Mouse (Mus musculus) midbrain, embryonic 11.5 days (tissue): ENCODE measurements around the gene Adprhl2. TPM values are rescaled to one million over a fixed set of nuclear protein-coding genes. Genes with fewer than 3 reads are reported as not detected.

Source experiments
- ATAC-seq: fragments of 200-750 bp; cut with Nextera tagmentation; 2 replicates; pipeline ENCODE4 v1.8.0; 2017; ENCODE audit warnings: moderate TSS enrichment, moderate library complexity; ENCODE audit not compliant: low FRiP score
- DNase-seq: peaks from one replicate; pipeline ENCODE4 v3.0.0; 2015; ENCODE audit warnings: low spot score; ENCODE audit errors: missing footprints
- H3K27ac ChIP-seq: fragments of 300-500 bp; sonication (generic); 2 replicates; pipeline ENCODE4 v1.5.1; 2014; ENCODE audit warnings: low read depth, low read length
- H3K27me3 ChIP-seq: fragments of 300-500 bp; sonication (generic); 2 replicates; pipeline ENCODE4 v1.6.1; 2014; ENCODE audit warnings: mild to moderate bottlenecking, low read length, moderate library complexity, mixed read lengths; ENCODE audit not compliant: control insufficient read depth, insufficient read depth
- H3K36me3 ChIP-seq: fragments of 300-500 bp; sonication (generic); 2 replicates; pipeline ENCODE4 v1.6.1; 2014; ENCODE audit warnings: mild to moderate bottlenecking, low read length, moderate library complexity, mixed read lengths; ENCODE audit not compliant: control insufficient read depth, insufficient read depth
- H3K4me1 ChIP-seq: fragments of 300-500 bp; sonication (generic); 2 replicates; pipeline ENCODE4 v1.6.1; 2014; ENCODE audit warnings: low read length; ENCODE audit not compliant: control insufficient read depth, insufficient read depth
- H3K4me2 ChIP-seq: fragments of 300-500 bp; sonication (generic); 2 replicates; pipeline ENCODE4 v1.6.1; 2014; ENCODE audit warnings: mild to moderate bottlenecking, moderate library complexity
- H3K4me3 ChIP-seq: fragments of 300-500 bp; sonication (generic); 2 replicates; pipeline ENCODE4 v1.5.1; 2014; ENCODE audit warnings: low read depth, low read length
- H3K9ac ChIP-seq: fragments of 300-500 bp; sonication (generic); 2 replicates; pipeline ENCODE4 v1.6.1; 2014; ENCODE audit warnings: low read length
- H3K9me3 ChIP-seq: fragments of 300-500 bp; sonication (generic); 2 replicates; pipeline ENCODE4 v1.6.1; 2016; ENCODE audit warnings: low read length; ENCODE audit not compliant: control insufficient read depth
- WGBS: fragments of 180-500 bp; shearing (Covaris S2); extraction: QIAGEN DNeasy Blood & Tissue Kit; methylation state at CpG from one replicate; pipeline ENCODE4 v1.1.7; 2014; 5-methylcytosine and 5-hydroxymethylcytosine counted together
- polyA plus RNA-seq: library from polyadenylated mRNA; unstranded; fragments of >200 nt; fragmentation: Nextera tagmentation; extraction: Ambion mirVana; gene quantifications from 2 replicates; pipeline ENCODE4 v1.2.1, GENCODE M21; 2014

The Adprhl2 gene
- polyA plus RNA-seq, 1 experiment from 2014 or later: 45.0 TPM

DNA sequence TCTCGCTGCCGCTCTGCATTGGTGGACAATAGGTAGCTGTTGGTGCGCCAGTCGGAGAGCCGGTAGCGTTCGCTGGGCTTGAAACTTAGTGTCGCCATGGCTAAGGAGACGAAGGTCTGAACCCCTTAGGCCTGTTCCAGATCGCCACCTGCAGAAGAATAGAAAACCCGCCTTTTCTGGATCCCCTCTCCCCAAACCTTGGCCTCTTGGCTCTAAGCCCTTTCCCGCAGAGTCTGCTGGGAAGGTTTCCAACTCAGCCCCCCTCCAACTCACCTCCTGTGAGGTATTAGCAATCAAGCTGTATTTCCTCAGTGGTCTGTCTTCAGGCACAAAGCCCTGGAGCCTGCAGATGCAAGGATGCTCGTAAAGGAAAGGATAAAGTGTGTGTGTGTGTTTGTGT, 3.4 kb upstream of the Adprhl2 start:
- Histone ChIP-seq H3K9ac (no peak overlapping the region), H3K27ac (no peak overlapping the region), H3K4me3 (no peak overlapping the region), H3K27me3 (peaks cover 6% of the 10 kb centered on the region), H3K36me3 (no peaks in the 10 kb centered on the region; the same call in 1 of the 2 replicates), H3K9me3 (no peaks in the 10 kb centered on the region), H3K4me2 (no peak overlapping the region), H3K4me1 (peaks cover 8% of the 10 kb centered on the region)
- ATAC-seq (no peak), DNase-seq (peak; percentile 89)
- WGBS: 18% methylated on average over 13 of the region's 13 CpGs

DNA sequence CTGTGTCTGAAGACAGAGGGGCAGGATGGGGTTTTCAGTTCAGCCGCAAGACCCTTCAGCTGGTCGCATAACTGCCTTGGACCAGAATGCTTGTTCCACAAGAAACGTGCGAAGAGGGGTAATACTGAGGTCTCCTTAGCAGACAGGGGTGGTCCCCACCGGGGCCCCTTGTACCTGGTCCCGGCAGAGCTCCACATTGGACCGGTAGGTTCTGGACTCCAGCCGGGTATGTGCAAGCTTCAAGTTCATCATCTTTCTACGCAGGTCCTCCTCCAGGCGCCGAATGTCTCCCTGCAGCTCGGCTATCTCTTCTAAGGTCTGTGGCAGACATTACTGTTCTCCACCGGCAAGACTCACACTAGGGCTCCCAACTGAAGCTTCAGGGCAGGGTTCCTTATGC, 1.1 kb upstream of the Adprhl2 start:
- Histone ChIP-seq H3K27ac (no peak overlapping the region), H3K4me1 (peaks cover 8% of the 10 kb centered on the region), H3K9me3 (no peaks in the 10 kb centered on the region), H3K4me3 (no peak overlapping the region), H3K9ac (no peak overlapping the region), H3K4me2 (no peak overlapping the region), H3K36me3 (no peaks in the 10 kb centered on the region; the same call in 1 of the 2 replicates), H3K27me3 (peaks cover 6% of the 10 kb centered on the region)
- ATAC-seq: no peak
- WGBS: 96% methylated on average over 13 of the region's 13 CpGs
- no peak for DNase-seq

DNA sequence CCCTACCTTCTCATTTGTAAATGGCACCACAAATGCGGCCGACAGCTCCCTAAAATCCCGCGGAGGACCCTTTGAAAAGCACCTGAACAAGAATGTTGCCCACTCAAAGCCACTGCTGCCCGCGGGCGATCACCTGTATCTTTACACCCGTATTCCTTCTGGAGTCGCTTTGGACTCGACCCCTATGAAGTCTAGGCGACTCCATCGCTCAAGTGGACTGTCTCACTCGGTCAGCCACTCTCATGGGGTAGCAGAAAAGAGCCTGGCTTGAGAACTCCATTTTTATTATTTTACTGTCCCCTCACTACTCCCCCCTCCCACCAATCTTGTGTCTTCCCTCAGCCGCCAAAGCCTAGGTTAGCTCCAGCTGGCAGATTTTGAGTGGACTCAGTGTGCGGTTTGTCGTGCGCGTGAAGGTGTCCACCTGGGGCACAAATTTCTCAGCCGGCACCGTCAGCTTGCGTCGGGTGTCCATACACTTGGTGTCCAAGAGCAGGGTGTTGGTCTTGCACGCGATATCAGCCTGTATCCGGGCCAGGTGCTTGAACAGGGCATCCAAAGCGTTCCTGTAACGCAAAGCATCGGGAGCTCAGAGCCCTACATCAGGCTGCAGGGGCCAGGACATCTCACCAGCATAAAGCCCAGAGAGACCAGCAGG, 480 bp upstream of the Adprhl2 start:
- 54% methylated on average over 28 of the region's 28 CpGs for WGBS
- no peaks in the 10 kb centered on the region for H3K9me3 ChIP-seq
- no peak overlapping the region for H3K27ac ChIP-seq
- H3K27me3 ChIP-seq: peaks cover 6% of the 10 kb centered on the region
- H3K4me1 ChIP-seq: peaks cover 8% of the 10 kb centered on the region
- no peak for DNase-seq
- peak; percentile 56 for ATAC-seq
- H3K9ac ChIP-seq: peak overlapping the region; percentile 4; the same call in 1 of the 2 replicates
- H3K36me3 ChIP-seq: peaks cover 3% of the 10 kb centered on the region
- peak overlapping the region; percentile 73 for H3K4me3 ChIP-seq
- peak overlapping the region; percentile 94 for H3K4me2 ChIP-seq

DNA sequence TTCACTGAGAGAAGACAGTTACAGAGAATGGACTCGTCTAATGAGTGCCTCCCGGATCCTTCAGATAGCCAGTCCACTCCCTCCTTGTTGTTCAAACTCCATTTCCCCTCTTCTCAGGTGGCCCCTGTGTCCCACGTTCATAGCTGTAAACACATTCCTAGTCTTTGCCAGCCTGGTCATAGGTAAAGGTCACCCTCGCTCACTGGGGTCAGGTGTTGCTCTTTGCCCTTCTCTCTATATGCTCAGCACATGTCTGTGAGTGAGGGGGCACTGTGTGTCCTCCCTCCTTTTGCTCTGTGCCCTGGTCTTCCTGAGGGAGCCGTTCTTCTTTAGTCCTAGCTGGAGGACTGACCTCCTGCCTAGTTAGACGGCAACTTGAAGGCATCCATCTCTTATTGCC, 1.7 kb downstream of the Adprhl2 start:
- WGBS: 95% methylated on average over 6 of the region's 6 CpGs
- Histone ChIP-seq H3K27ac (no peak overlapping the region), H3K4me3 (no peak overlapping the region), H3K9ac (no peak overlapping the region), H3K4me1 (peaks cover 8% of the 10 kb centered on the region), H3K9me3 (no peaks in the 10 kb centered on the region), H3K4me2 (no peak overlapping the region), H3K27me3 (0 out of 2 replicates have a peak, but pooled peaks cover 2% of the 10 kb centered on the region), H3K36me3 (peaks cover 10% of the 10 kb centered on the region)
- DNase-seq: no peak
- no peak for ATAC-seq

DNA sequence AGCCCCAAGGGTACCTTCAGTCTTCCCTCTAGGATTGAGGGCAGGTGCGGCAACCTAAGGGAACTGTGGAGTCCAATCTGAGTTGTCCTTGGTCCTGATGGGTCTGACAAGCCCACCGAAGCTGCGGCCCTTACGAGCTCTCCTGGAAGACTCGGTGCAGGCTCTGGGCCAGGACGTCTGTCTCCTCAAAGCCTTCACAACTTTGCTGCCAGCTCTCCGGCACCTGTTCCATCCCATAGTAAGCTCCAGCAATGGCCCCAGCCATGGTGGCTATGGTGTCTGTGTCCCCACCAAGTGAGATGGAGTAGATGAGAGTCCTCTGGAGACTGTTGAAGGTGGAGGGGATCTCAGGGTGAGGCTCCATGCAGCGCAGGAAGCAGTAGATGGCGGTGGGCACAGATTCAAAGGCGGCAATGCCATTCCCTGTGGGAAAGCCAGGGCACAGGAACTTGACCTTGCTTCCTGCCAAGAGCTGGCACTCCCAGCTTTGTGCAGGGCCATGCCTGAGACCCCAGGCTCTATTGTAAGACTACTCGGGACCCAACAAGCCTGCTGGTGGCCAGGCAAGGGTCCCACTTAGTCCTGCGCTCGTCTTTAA, 5.0 kb downstream of the Adprhl2 start:
- no peak for DNase-seq
- H3K27me3 ChIP-seq: no peaks in the 10 kb centered on the region
- H3K36me3 ChIP-seq: peaks cover 10% of the 10 kb centered on the region
- peaks cover 8% of the 10 kb centered on the region for H3K4me1 ChIP-seq
- H3K4me2 ChIP-seq: no peak overlapping the region
- no peak overlapping the region for H3K4me3 ChIP-seq
- H3K9me3 ChIP-seq: no peaks in the 10 kb centered on the region
- no peak for ATAC-seq
- no peak overlapping the region for H3K9ac ChIP-seq
- H3K27ac ChIP-seq: no peak overlapping the region
- WGBS: 90% methylated on average over 13 of the region's 13 CpGs

DNA sequence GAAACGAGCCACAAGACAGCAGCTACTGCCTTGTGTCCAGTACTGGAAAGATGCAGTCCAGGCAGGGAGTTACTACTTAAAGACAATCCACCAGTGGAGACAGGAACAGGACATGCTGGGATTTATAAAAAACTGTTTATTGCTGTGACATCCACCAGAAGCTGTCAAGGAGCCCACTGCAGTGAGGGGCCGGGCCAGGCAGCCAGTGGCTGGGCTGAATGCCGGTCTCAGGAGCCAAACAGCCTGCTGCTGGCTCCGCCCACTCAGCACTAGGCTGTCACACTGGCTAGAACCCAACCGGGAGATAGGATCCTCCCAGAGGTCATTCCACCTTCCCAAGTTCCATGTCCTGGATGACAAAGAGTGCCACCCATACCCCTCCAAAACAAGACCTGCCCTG, 5.6 kb downstream of the Adprhl2 start:
- WGBS: 55% methylated on average over 5 of the region's 5 CpGs
- DNase-seq (no peak), ATAC-seq (no peak)
- H3K4me3 ChIP-seq: no peak overlapping the region
- H3K27ac ChIP-seq: no peak overlapping the region
- no peak overlapping the region for H3K4me2 ChIP-seq
- H3K9ac ChIP-seq: no peak overlapping the region
- H3K4me1 ChIP-seq: peaks cover 7% of the 10 kb centered on the region
- no peaks in the 10 kb centered on the region for H3K27me3 ChIP-seq
- no peaks in the 10 kb centered on the region for H3K9me3 ChIP-seq
- H3K36me3 ChIP-seq: peaks cover 10% of the 10 kb centered on the region

DNA sequence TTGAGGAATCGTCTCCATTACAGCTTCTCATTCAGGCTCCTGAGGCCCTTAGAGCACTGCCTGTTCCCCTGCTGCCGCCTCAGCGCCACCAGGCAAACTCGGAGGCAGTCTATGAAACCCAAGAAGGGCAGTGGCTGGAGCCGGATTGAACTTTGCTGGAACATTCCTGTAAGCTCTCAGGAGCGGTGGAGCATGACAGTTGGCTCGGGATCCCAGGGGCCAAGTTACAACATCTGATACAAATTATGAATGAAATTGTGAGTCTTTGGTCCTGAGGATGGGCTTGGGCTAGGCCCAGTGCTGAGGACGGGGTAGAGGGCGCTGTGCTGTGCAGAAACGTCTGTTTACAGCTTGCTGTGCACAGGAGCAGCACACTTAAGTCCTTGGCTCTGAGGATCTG, 7.1 kb downstream of the Adprhl2 start:
- no peak for DNase-seq
- no peak for ATAC-seq
- no peaks in the 10 kb centered on the region for H3K27me3 ChIP-seq
- WGBS: 51% methylated on average over 10 of the region's 10 CpGs
- peaks cover 10% of the 10 kb centered on the region for H3K36me3 ChIP-seq
- no peak overlapping the region for H3K27ac ChIP-seq
- no peak overlapping the region for H3K9ac ChIP-seq
- 0 out of 2 replicates have a peak, but pooled peaks cover 4% of the 10 kb centered on the region for H3K4me1 ChIP-seq
- H3K9me3 ChIP-seq: no peaks in the 10 kb centered on the region
- H3K4me3 ChIP-seq: no peak overlapping the region
- H3K4me2 ChIP-seq: no peak overlapping the region

DNA sequence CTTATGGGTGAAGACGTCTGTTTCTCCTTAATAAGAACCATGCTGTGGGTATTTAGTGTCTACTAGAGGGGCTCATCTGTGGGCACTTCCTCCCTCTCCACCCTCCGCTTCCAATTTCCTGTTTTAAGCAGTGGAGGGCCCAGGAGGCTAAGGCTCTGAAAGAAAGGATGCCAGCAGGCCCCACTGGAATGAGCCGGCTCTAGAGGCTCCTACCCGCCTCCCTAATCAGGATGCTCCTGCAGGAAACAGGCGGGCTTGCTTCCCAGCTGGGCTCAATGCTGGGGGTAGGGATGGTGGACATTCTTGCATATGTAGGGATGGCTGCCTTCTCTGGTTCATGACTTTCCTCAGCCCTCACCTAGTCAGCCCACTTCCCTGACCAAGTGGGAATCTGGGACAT, 8.3 kb downstream of the Adprhl2 start:
- ATAC-seq (no peak), DNase-seq (no peak)
- Histone ChIP-seq H3K27ac (no peak overlapping the region), H3K36me3 (peaks cover 10% of the 10 kb centered on the region), H3K4me3 (no peak overlapping the region), H3K9ac (no peak overlapping the region), H3K27me3 (no peaks in the 10 kb centered on the region), H3K4me1 (0 out of 2 replicates have a peak, but pooled peaks cover 4% of the 10 kb centered on the region), H3K9me3 (no peaks in the 10 kb centered on the region), H3K4me2 (no peak overlapping the region)
- WGBS: 33% methylated on average over 5 of the region's 5 CpGs

DNA sequence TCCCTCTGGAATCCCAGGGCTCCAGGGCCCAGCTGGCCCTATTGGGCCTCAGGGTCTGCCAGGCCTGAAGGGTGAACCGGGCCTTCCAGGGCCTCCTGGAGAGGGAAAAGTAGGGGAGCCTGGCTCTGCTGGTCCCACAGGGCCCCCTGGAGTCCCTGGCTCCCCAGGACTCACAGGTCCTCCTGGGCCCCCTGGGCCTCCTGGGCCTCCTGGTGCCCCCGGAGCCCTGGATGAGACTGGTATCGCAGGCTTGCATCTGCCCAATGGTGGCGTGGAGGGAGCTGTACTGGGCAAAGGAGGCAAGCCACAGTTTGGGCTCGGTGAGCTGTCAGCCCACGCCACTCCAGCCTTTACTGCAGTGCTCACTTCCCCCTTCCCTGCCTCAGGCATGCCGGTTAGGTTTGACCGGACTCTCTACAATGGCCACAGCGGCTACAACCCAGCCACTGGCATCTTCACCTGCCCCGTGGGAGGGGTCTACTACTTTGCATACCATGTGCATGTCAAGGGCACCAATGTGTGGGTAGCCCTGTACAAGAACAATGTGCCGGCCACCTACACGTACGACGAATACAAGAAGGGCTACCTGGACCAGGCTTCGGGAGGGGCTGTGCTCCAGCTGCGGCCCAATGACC, 9.8 kb downstream of the Adprhl2 start:
- WGBS: 95% methylated on average over 16 of the region's 16 CpGs
- no peak overlapping the region for H3K4me3 ChIP-seq
- ATAC-seq: no peak

More for the DNA sequence above, 9.8 kb downstream of the Adprhl2 start:
- no peak overlapping the region for H3K9ac ChIP-seq
- no peak for DNase-seq
- H3K36me3 ChIP-seq: peaks cover 5% of the 10 kb centered on the region; the same call in 1 of the 2 replicates
- no peak overlapping the region for H3K4me2 ChIP-seq
- 0 out of 2 replicates have a peak, but pooled peaks cover 4% of the 10 kb centered on the region for H3K4me1 ChIP-seq
- H3K27me3 ChIP-seq: no peaks in the 10 kb centered on the region
- no peaks in the 10 kb centered on the region for H3K9me3 ChIP-seq
- H3K27ac ChIP-seq: no peak overlapping the region
